Mouse (Mus musculus): ENCODE results near the gene Mfn1. TPM values are rescaled to one million over a fixed set of nuclear protein-coding genes. Genes with fewer than 3 reads are reported as not detected.
A peak's percentile ranks its signal among the peaks of the same experiment; 100 is the strongest.

Mfn1 gene
- polyA plus RNA-seq, 1 experiment from 2014 or later, result 36.2 TPM

DNA sequence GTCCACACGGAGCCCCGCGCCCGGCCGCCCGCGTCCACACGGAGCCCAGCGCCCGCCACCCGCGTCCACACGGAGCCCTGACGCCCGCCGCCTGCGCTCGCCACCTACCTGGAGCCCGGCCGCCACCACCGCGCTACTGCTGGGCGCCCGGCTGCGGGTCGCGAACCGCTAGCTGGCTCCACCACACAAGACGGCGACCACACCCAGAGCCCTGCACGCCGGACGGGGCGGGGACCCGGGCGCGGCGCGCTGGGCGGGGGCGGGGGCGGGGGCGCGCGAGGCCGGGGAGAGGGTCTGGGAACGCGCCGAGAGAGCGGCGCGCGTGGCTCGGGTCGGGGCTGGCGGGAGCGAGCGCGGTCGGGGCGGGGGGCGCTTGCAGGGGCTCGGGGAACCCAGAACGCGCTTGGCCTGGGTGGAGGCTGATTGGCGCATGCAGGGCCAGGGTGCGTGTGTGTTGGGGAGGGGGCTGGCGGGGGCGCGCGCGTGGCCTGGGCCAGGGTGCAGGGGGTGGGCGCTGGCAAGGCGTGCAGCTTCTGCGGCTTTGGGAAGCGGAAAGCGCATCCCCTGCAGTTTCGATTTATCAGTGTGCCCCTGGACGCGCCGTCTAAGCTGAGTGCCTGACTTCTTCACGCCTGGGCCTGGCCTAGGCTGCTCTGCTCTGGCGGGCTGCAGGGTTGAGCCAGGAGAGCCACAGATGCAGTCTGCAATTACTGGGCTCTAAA, 87.2 kb downstream of the Mfn1 start, which contains the start of gene Gnb4:
Gene Gnb4 (minus strand): TSS at position 255 of the 722 bp plus-strand sequence.
- H3K27me3 ChIP-seq (replicated peaks), result no peaks in the 10 kb centered on the region
- no peaks in the 10 kb centered on the region for H3K4me1 ChIP-seq
- H3K4me2 ChIP-seq, result peak within 1 kb of the TSS; percentile 69
- H3K27ac ChIP-seq, result peak within 1 kb of the TSS; percentile 82
- H3K9me3 ChIP-seq, result no peaks in the 10 kb centered on the region
- H3K36me3 ChIP-seq, result no peaks in the 10 kb centered on the region
- peak within 1 kb of the TSS; percentile 64 for H3K4me3 ChIP-seq (replicated peaks)
- under 1% methylated on average over 37 of the region's 83 CpGs for WGBS
- peak within 1 kb of the TSS; percentile 46 for H3K9ac ChIP-seq
- ATAC-seq (ENCODE audit: insufficient read depth, low FRiP score, low read depth), result peak; percentile 88

DNA sequence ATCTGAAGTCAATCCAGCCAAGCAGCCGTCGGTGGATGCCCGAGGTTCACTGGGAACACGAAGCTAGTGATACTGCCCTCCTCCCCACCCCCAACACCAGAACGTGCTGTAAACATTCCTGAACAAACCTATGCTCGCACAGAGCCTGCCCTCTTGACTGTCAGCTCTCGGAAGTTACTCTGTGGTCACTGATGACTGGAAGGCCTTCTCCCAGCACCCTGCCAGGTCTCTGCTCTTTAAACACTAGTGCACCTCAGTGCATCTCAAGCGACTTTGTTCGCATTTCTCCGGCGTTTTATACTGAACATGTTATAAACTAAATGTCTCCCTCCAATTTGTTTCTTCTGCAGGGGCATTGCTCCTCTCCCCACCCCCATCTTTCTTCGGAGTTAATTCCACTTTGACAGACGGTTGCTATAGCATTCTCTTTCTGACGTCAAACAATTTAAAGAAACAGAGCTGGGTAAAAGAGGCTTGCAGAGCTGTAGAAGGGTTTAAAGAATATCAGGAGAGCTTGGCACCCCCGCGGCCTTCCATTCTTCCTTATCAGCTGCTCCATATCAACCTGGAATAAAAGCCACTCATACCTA, 87.9 kb downstream of the Mfn1 start:
- H3K27ac ChIP-seq, result peak overlapping the region; percentile 82
- 8% methylated on average over 16 of the region's 16 CpGs for WGBS
- peak overlapping the region; percentile 64 for H3K4me3 ChIP-seq (replicated peaks)
- no peaks in the 10 kb centered on the region for H3K4me1 ChIP-seq
- no peaks in the 10 kb centered on the region for H3K9me3 ChIP-seq
- no peaks in the 10 kb centered on the region for H3K36me3 ChIP-seq
- H3K27me3 ChIP-seq (replicated peaks), result no peaks in the 10 kb centered on the region
- peak; percentile 54; the same call in 1 of the 2 replicates for ATAC-seq (ENCODE audit: insufficient read depth, low FRiP score, low read depth)
- H3K9ac ChIP-seq, result peak overlapping the region; percentile 9; the same call in 1 of the 2 replicates
- peak overlapping the region; percentile 69 for H3K4me2 ChIP-seq

DNA sequence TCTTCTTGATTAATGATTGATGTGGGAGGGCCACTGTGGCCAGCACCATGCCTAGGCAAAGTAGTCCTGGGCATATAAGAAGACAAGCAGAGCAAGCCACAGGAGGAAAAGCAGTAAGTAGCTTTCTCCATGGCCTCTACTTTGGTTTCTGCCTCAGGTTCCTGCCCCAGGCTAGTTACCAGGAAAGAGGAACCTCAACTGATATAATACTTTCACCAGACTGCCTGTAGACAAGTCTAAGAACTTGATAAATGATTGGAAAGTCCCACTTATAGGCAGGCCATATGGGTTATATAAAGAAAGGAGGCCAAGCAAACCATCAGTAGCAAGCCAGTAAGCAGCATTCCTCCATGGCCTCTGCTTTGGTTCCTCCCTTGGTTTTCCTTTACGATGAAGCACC, 92.4 kb downstream of the Mfn1 start:
- WGBS, result 79% methylated on average over 1 of the region's 1 CpGs
- Histone ChIP-seq H3K4me3 (replicated peaks) (no peak overlapping the region), H3K9me3 (no peaks in the 10 kb centered on the region), H3K4me1 (no peaks in the 10 kb centered on the region), H3K9ac (no peak overlapping the region), H3K27ac (no peak overlapping the region), H3K4me2 (no peak overlapping the region), H3K27me3 (replicated peaks) (no peaks in the 10 kb centered on the region), H3K36me3 (no peaks in the 10 kb centered on the region)
- ATAC-seq (ENCODE audit: insufficient read depth, low FRiP score, low read depth), result no peak

DNA sequence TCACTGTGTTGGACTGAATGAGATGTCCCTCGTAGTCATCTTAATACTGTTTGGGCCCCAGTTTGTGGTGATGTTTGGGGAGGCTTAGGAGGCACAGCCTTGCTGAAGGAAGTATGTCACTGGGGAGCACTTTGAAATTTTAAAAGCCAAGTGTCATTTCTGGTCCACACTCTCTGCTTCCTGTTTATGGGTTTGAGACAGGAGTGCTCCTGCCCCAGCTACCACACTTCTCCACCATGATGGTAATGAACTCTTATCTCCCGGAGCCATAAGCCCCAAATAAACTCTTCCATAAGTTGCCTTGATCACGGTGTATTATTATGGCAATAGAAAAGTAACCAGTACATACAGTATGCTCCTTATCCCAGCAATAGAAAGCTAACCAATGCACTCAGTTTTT, 92.8 kb downstream of the Mfn1 start:
- no peaks in the 10 kb centered on the region for H3K9me3 ChIP-seq
- H3K4me2 ChIP-seq, result no peak overlapping the region
- H3K9ac ChIP-seq, result no peak overlapping the region
- H3K4me1 ChIP-seq, result no peaks in the 10 kb centered on the region
- no peak for ATAC-seq (ENCODE audit: insufficient read depth, low FRiP score, low read depth)
- no peaks in the 10 kb centered on the region for H3K27me3 ChIP-seq (replicated peaks)
- H3K27ac ChIP-seq, result no peak overlapping the region
- H3K4me3 ChIP-seq (replicated peaks), result no peak overlapping the region
- WGBS, result 80% methylated on average over 3 of the region's 3 CpGs
- no peaks in the 10 kb centered on the region for H3K36me3 ChIP-seq

DNA sequence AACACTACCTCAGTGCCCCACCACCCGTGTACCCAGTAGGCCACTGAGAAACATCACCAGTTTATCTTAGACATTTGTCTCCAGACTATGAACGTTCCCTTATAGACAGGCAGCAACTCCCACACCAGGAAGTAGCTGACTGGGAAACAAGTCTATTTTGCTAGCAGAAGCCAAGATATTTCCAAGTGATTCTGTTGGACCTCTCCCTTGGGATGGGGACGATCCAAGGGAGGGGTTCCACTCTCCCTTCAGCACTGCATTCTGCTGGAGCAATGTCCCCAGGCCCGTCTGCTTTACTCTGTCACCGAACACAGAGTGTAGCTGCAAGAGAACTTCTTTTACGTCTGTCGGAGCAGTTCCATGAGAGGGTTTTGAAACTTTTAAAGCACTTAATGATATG, 98.9 kb downstream of the Mfn1 start:
- Histone ChIP-seq H3K9ac (no peak overlapping the region), H3K4me1 (no peaks in the 10 kb centered on the region), H3K27me3 (replicated peaks) (no peaks in the 10 kb centered on the region), H3K4me3 (replicated peaks) (no peak overlapping the region), H3K27ac (no peak overlapping the region), H3K4me2 (no peak overlapping the region), H3K36me3 (no peaks in the 10 kb centered on the region), H3K9me3 (no peaks in the 10 kb centered on the region)
- no peak for ATAC-seq (ENCODE audit: insufficient read depth, low FRiP score, low read depth)
- 78% methylated on average over 7 of the region's 7 CpGs for WGBS

Other genes with a start within 250 kb of the Mfn1 start
- 5.8 and 6.1 TPM in 2 replicates for gene Zmat3, start 163.5 kb upstream of the Mfn1 start, polyA plus RNA-seq (2015; fragmentation: Nextera tagmentation; extraction: Ambion mirVana)
- gene Pik3ca, start 131.8 kb upstream of the Mfn1 start, polyA plus RNA-seq (2015; fragmentation: Nextera tagmentation; extraction: Ambion mirVana), result 8.7 and 10.7 TPM in 2 replicates
- 0.10 TPM in 1 of 2 replicates, not detected in the other for gene Kcnmb3, start 37.2 kb upstream of the Mfn1 start, polyA plus RNA-seq (2015; fragmentation: Nextera tagmentation; extraction: Ambion mirVana)
- 33.6 and 34.3 TPM in 2 replicates for gene Zfp639, start 19.2 kb upstream of the Mfn1 start, polyA plus RNA-seq (2015; fragmentation: Nextera tagmentation; extraction: Ambion mirVana)
- 62.3 and 69.6 TPM in 2 replicates for gene Gnb4, start 87.1 kb downstream of the Mfn1 start, polyA plus RNA-seq (2015; fragmentation: Nextera tagmentation; extraction: Ambion mirVana)
- 126 and 134 TPM in 2 replicates for gene Actl6a, start 176.8 kb downstream of the Mfn1 start, polyA plus RNA-seq (2015; fragmentation: Nextera tagmentation; extraction: Ambion mirVana)
- gene Ndufb5, start 207.5 kb downstream of the Mfn1 start, polyA plus RNA-seq (2015; fragmentation: Nextera tagmentation; extraction: Ambion mirVana), result 288 and 303 TPM in 2 replicates
- 30.0 and 38.0 TPM in 2 replicates for gene Mrpl47, start 208.1 kb downstream of the Mfn1 start, polyA plus RNA-seq (2015; fragmentation: Nextera tagmentation; extraction: Ambion mirVana)